Mouse (Mus musculus): ENCODE results near the gene Kalrn. TPM values are rescaled to one million over a fixed set of nuclear protein-coding genes. Genes with fewer than 3 reads are reported as not detected.

Kalrn gene
- polyA plus RNA-seq, 1 experiment from 2014 or later = 30.5 TPM

GRCm38 (mm10) chr16:34525205-34525604 lies 48.1 kb downstream of the Kalrn start:
- no peak overlapping the region for H3K4me3 ChIP-seq (replicated peaks; ENCODE audit: low read length)
- H3K9ac ChIP-seq = no peak overlapping the region
- DNase-seq (ENCODE audit: low spot score) = no peak
- H3K4me1 ChIP-seq (replicated peaks; ENCODE audit: control insufficient read depth, insufficient read depth, low read length) = peaks cover 5% of the 10 kb centered on the region; the same call in 1 of the 2 replicates
- 63% methylated on average over 3 of the region's 3 CpGs for WGBS
- H3K9me3 ChIP-seq (ENCODE audit: control insufficient read depth, low read length) = no peaks in the 10 kb centered on the region
- no peak for ATAC-seq (ENCODE audit: low FRiP score)
- H3K36me3 ChIP-seq (replicated peaks; ENCODE audit: control insufficient read depth, insufficient read depth) = no peaks in the 10 kb centered on the region
- H3K27ac ChIP-seq = no peak overlapping the region
- H3K4me2 ChIP-seq (replicated peaks) = no peak overlapping the region
- no peaks in the 10 kb centered on the region for H3K27me3 ChIP-seq (ENCODE audit: control insufficient read depth, insufficient read depth, low read length)

GRCm38 (mm10) chr16:34521061-34521460 lies 52.3 kb downstream of the Kalrn start:
- ATAC-seq (ENCODE audit: low FRiP score) (no peak), DNase-seq (ENCODE audit: low spot score) (no peak)
- WGBS = 11% methylated on average over 5 of the region's 5 CpGs
- H3K4me3 ChIP-seq (replicated peaks; ENCODE audit: low read length) = no peak overlapping the region
- no peaks in the 10 kb centered on the region for H3K36me3 ChIP-seq (replicated peaks; ENCODE audit: control insufficient read depth, insufficient read depth)
- H3K27ac ChIP-seq = no peak overlapping the region
- no peaks in the 10 kb centered on the region for H3K9me3 ChIP-seq (ENCODE audit: control insufficient read depth, low read length)
- no peak overlapping the region for H3K9ac ChIP-seq
- no peak overlapping the region for H3K4me2 ChIP-seq (replicated peaks)
- no peaks in the 10 kb centered on the region for H3K27me3 ChIP-seq (ENCODE audit: control insufficient read depth, insufficient read depth, low read length)
- peaks cover 21% of the 10 kb centered on the region for H3K4me1 ChIP-seq (replicated peaks; ENCODE audit: control insufficient read depth, insufficient read depth, low read length)

- Histone ChIP-seq H3K27me3 (ENCODE audit: control insufficient read depth, insufficient read depth, low read length) (no peaks in the 10 kb centered on the region), H3K4me1 (replicated peaks; ENCODE audit: control insufficient read depth, insufficient read depth, low read length) (peaks cover 28% of the 10 kb centered on the region), H3K9me3 (ENCODE audit: control insufficient read depth, low read length) (no peaks in the 10 kb centered on the region), H3K4me3 (replicated peaks; ENCODE audit: low read length) (no peak overlapping the region), H3K4me2 (replicated peaks) (no peak overlapping the region), H3K36me3 (replicated peaks; ENCODE audit: control insufficient read depth, insufficient read depth) (no peaks in the 10 kb centered on the region), H3K9ac (no peak overlapping the region), H3K27ac (no peak overlapping the region)
- 64% methylated on average over 12 of the region's 12 CpGs for WGBS
- no peak for DNase-seq (ENCODE audit: low spot score)
- no peak for ATAC-seq (ENCODE audit: low FRiP score)
Measured at GRCm38 (mm10) chr16:34516891-34517398, 56.4 kb downstream of the Kalrn start.

GRCm38 (mm10) chr16:34515485-34515884 lies 57.8 kb downstream of the Kalrn start:
- Histone ChIP-seq H3K27ac (no peak overlapping the region), H3K36me3 (replicated peaks; ENCODE audit: control insufficient read depth, insufficient read depth) (no peaks in the 10 kb centered on the region), H3K4me3 (replicated peaks; ENCODE audit: low read length) (no peak overlapping the region), H3K4me2 (replicated peaks) (no peak overlapping the region), H3K4me1 (replicated peaks; ENCODE audit: control insufficient read depth, insufficient read depth, low read length) (peaks cover 28% of the 10 kb centered on the region), H3K9ac (no peak overlapping the region), H3K9me3 (ENCODE audit: control insufficient read depth, low read length) (no peaks in the 10 kb centered on the region), H3K27me3 (ENCODE audit: control insufficient read depth, insufficient read depth, low read length) (no peaks in the 10 kb centered on the region)
- no peak for ATAC-seq (ENCODE audit: low FRiP score)
- 81% methylated on average over 4 of the region's 4 CpGs for WGBS
- no peak for DNase-seq (ENCODE audit: low spot score)

GRCm38 (mm10) chr16:34513956-34514593 lies 59.3 kb downstream of the Kalrn start:
- peak overlapping the region; percentile 25; the same call in 1 of the 2 replicates for H3K4me2 ChIP-seq (replicated peaks)
- WGBS = 28% methylated on average over 13 of the region's 13 CpGs
- peak overlapping the region; percentile 28; the same call in 1 of the 2 replicates for H3K9ac ChIP-seq
- H3K27me3 ChIP-seq (ENCODE audit: control insufficient read depth, insufficient read depth, low read length) = no peaks in the 10 kb centered on the region
- no peaks in the 10 kb centered on the region for H3K9me3 ChIP-seq (ENCODE audit: control insufficient read depth, low read length)
- H3K27ac ChIP-seq = peak overlapping the region; percentile 27
- H3K36me3 ChIP-seq (replicated peaks; ENCODE audit: control insufficient read depth, insufficient read depth) = no peaks in the 10 kb centered on the region
- no peak overlapping the region for H3K4me3 ChIP-seq (replicated peaks; ENCODE audit: low read length)
- no peak for DNase-seq (ENCODE audit: low spot score)
- peak; percentile 66; the same call in 1 of the 2 replicates for ATAC-seq (ENCODE audit: low FRiP score)
- H3K4me1 ChIP-seq (replicated peaks; ENCODE audit: control insufficient read depth, insufficient read depth, low read length) = peaks cover 28% of the 10 kb centered on the region

- no peaks in the 10 kb centered on the region for H3K36me3 ChIP-seq (replicated peaks; ENCODE audit: control insufficient read depth, insufficient read depth)
- no peak overlapping the region for H3K9ac ChIP-seq
- H3K4me2 ChIP-seq (replicated peaks) = no peak overlapping the region
- no peak for DNase-seq (ENCODE audit: low spot score)
- no peak overlapping the region for H3K27ac ChIP-seq
- WGBS = 81% methylated on average over 4 of the region's 4 CpGs
- ATAC-seq (ENCODE audit: low FRiP score) = no peak
- H3K4me3 ChIP-seq (replicated peaks; ENCODE audit: low read length) = no peak overlapping the region
- peaks cover 22% of the 10 kb centered on the region for H3K4me1 ChIP-seq (replicated peaks; ENCODE audit: control insufficient read depth, insufficient read depth, low read length)
- no peaks in the 10 kb centered on the region for H3K9me3 ChIP-seq (ENCODE audit: control insufficient read depth, low read length)
- H3K27me3 ChIP-seq (ENCODE audit: control insufficient read depth, insufficient read depth, low read length) = no peaks in the 10 kb centered on the region
Measured at GRCm38 (mm10) chr16:34512326-34512725, 61.0 kb downstream of the Kalrn start.

GRCm38 (mm10) chr16:34508125-34508524 lies 65.2 kb downstream of the Kalrn start:
- no peaks in the 10 kb centered on the region; the same call in 1 of the 2 replicates for H3K4me1 ChIP-seq (replicated peaks; ENCODE audit: control insufficient read depth, insufficient read depth, low read length)
- no peak overlapping the region for H3K27ac ChIP-seq
- no peak for ATAC-seq (ENCODE audit: low FRiP score)
- H3K36me3 ChIP-seq (replicated peaks; ENCODE audit: control insufficient read depth, insufficient read depth) = no peaks in the 10 kb centered on the region
- H3K4me2 ChIP-seq (replicated peaks) = no peak overlapping the region
- no peaks in the 10 kb centered on the region for H3K27me3 ChIP-seq (ENCODE audit: control insufficient read depth, insufficient read depth, low read length)
- no peak overlapping the region for H3K9ac ChIP-seq
- H3K9me3 ChIP-seq (ENCODE audit: control insufficient read depth, low read length) = no peaks in the 10 kb centered on the region
- no peak for DNase-seq (ENCODE audit: low spot score)
- 70% methylated on average over 1 of the region's 1 CpGs for WGBS
- no peak overlapping the region for H3K4me3 ChIP-seq (replicated peaks; ENCODE audit: low read length)

- no peaks in the 10 kb centered on the region for H3K27me3 ChIP-seq (ENCODE audit: control insufficient read depth, insufficient read depth, low read length)
- no peak overlapping the region for H3K4me2 ChIP-seq (replicated peaks)
- no peaks in the 10 kb centered on the region; the same call in 1 of the 2 replicates for H3K4me1 ChIP-seq (replicated peaks; ENCODE audit: control insufficient read depth, insufficient read depth, low read length)
- no peak overlapping the region for H3K9ac ChIP-seq
- no peaks in the 10 kb centered on the region for H3K36me3 ChIP-seq (replicated peaks; ENCODE audit: control insufficient read depth, insufficient read depth)
- no peak for ATAC-seq (ENCODE audit: low FRiP score)
- no peaks in the 10 kb centered on the region for H3K9me3 ChIP-seq (ENCODE audit: control insufficient read depth, low read length)
- WGBS = 85% methylated on average over 2 of the region's 2 CpGs
- no peak overlapping the region for H3K4me3 ChIP-seq (replicated peaks; ENCODE audit: low read length)
- no peak for DNase-seq (ENCODE audit: low spot score)
- no peak overlapping the region for H3K27ac ChIP-seq
Measured at GRCm38 (mm10) chr16:34506048-34506447, 67.3 kb downstream of the Kalrn start.

GRCm38 (mm10) chr16:34504250-34504649 lies 69.1 kb downstream of the Kalrn start:
- no peak for DNase-seq (ENCODE audit: low spot score)
- no peak overlapping the region for H3K4me2 ChIP-seq (replicated peaks)
- no peaks in the 10 kb centered on the region for H3K27me3 ChIP-seq (ENCODE audit: control insufficient read depth, insufficient read depth, low read length)
- H3K9me3 ChIP-seq (ENCODE audit: control insufficient read depth, low read length) = no peaks in the 10 kb centered on the region
- H3K4me1 ChIP-seq (replicated peaks; ENCODE audit: control insufficient read depth, insufficient read depth, low read length) = no peaks in the 10 kb centered on the region; the same call in 1 of the 2 replicates
- no peak overlapping the region for H3K4me3 ChIP-seq (replicated peaks; ENCODE audit: low read length)
- no peak overlapping the region for H3K9ac ChIP-seq
- WGBS = 89% methylated on average over 10 of the region's 10 CpGs
- no peak overlapping the region for H3K27ac ChIP-seq
- no peak for ATAC-seq (ENCODE audit: low FRiP score)
- no peaks in the 10 kb centered on the region for H3K36me3 ChIP-seq (replicated peaks; ENCODE audit: control insufficient read depth, insufficient read depth)

Measured in hindbrain, embryonic 14.5 days (tissue).